Mouse (Mus musculus): ENCODE measurements at regions not wholly inside any gene's neighbourhood (a gene's known extent, or its start where the extent isn't known, plus 50 kb on each side); places are given as distances from the start of the nearest gene placed in this dataset.

GRCm38 (mm10) chr1:35331602-35332339 is 482.0 kb downstream of the Plekhb2 start:
- Histone ChIP-seq H3K27ac (replicated peaks) (no peak overlapping the region), H3K9me3 (replicated peaks) (no peaks in the 10 kb centered on the region), H3K4me1 (no peaks in the 10 kb centered on the region), H3K4me3 (no peak overlapping the region), H3K36me3 (no peaks in the 10 kb centered on the region), H3K27me3 (ENCODE audit: low read depth, poor library complexity, severe bottlenecking) (no peaks in the 10 kb centered on the region)
- WGBS = 84% methylated on average over 9 of the region's 9 CpGs
- DNase-seq (ENCODE audit: low spot score) = no peak

- Histone ChIP-seq H3K9me3 (replicated peaks) (no peaks in the 10 kb centered on the region), H3K27me3 (ENCODE audit: low read depth, poor library complexity, severe bottlenecking) (no peaks in the 10 kb centered on the region), H3K4me1 (no peaks in the 10 kb centered on the region), H3K4me3 (no peak overlapping the region), H3K27ac (replicated peaks) (no peak overlapping the region), H3K36me3 (no peaks in the 10 kb centered on the region)
- 97% methylated on average over 2 of the region's 2 CpGs for WGBS
- no peak for DNase-seq (ENCODE audit: low spot score)
These were observed 482.5 kb downstream of the Plekhb2 start for GRCm38 (mm10) chr1:35332340-35332684.

- no peak overlapping the region for H3K27ac ChIP-seq (replicated peaks)
- no peak for DNase-seq (ENCODE audit: low spot score)
- no peak overlapping the region for H3K4me3 ChIP-seq
- no peaks in the 10 kb centered on the region for H3K9me3 ChIP-seq (replicated peaks)
- no peaks in the 10 kb centered on the region for H3K4me1 ChIP-seq
- no peaks in the 10 kb centered on the region for H3K36me3 ChIP-seq
- 88% methylated on average over 3 of the region's 3 CpGs for WGBS
- H3K27me3 ChIP-seq (ENCODE audit: low read depth, poor library complexity, severe bottlenecking) = no peaks in the 10 kb centered on the region
These were observed 487.9 kb downstream of the Plekhb2 start for GRCm38 (mm10) chr1:35337647-35338046.

GRCm38 (mm10) chr1:35338184-35338583 is 488.4 kb downstream of the Plekhb2 start:
- WGBS = 91% methylated on average over 3 of the region's 3 CpGs
- no peaks in the 10 kb centered on the region for H3K36me3 ChIP-seq
- DNase-seq (ENCODE audit: low spot score) = no peak
- no peak overlapping the region for H3K4me3 ChIP-seq
- no peaks in the 10 kb centered on the region for H3K9me3 ChIP-seq (replicated peaks)
- no peak overlapping the region for H3K27ac ChIP-seq (replicated peaks)
- H3K4me1 ChIP-seq = no peaks in the 10 kb centered on the region
- no peaks in the 10 kb centered on the region for H3K27me3 ChIP-seq (ENCODE audit: low read depth, poor library complexity, severe bottlenecking)

- 76% methylated on average over 1 of the region's 1 CpGs for WGBS
- no peak for DNase-seq (ENCODE audit: low spot score)
These were observed 494.8 kb downstream of the Plekhb2 start for GRCm38 (mm10) chr1:35344539-35344938.

GRCm38 (mm10) chr1:35348294-35348693 is 498.5 kb downstream of the Plekhb2 start:
- no peak overlapping the region for H3K4me3 ChIP-seq
- H3K27ac ChIP-seq (replicated peaks) = no peak overlapping the region
- no peaks in the 10 kb centered on the region for H3K36me3 ChIP-seq
- H3K9me3 ChIP-seq (replicated peaks) = no peaks in the 10 kb centered on the region
- 60% methylated on average over 4 of the region's 4 CpGs for WGBS
- H3K4me1 ChIP-seq = no peaks in the 10 kb centered on the region
- no peaks in the 10 kb centered on the region for H3K27me3 ChIP-seq (ENCODE audit: low read depth, poor library complexity, severe bottlenecking)
- DNase-seq (ENCODE audit: low spot score) = no peak

More at GRCm38 (mm10) chr1:35344539-35344938, 494.8 kb downstream of the Plekhb2 start:
- Histone ChIP-seq H3K36me3 (no peaks in the 10 kb centered on the region), H3K27me3 (ENCODE audit: low read depth, poor library complexity, severe bottlenecking) (no peaks in the 10 kb centered on the region), H3K27ac (replicated peaks) (no peak overlapping the region), H3K4me1 (no peaks in the 10 kb centered on the region), H3K4me3 (no peak overlapping the region), H3K9me3 (replicated peaks) (no peaks in the 10 kb centered on the region)

GRCm38 (mm10) chr1:35358981-35359380 is 509.2 kb downstream of the Plekhb2 start:
- H3K4me3 ChIP-seq = no peak overlapping the region
- H3K27me3 ChIP-seq (ENCODE audit: low read depth, poor library complexity, severe bottlenecking) = no peaks in the 10 kb centered on the region
- WGBS = 39% methylated on average over 5 of the region's 5 CpGs
- H3K9me3 ChIP-seq (replicated peaks) = no peaks in the 10 kb centered on the region
- H3K36me3 ChIP-seq = no peaks in the 10 kb centered on the region
- DNase-seq (ENCODE audit: low spot score) = no peak
- H3K4me1 ChIP-seq = peaks cover 7% of the 10 kb centered on the region; the same call in 1 of the 2 replicates
- H3K27ac ChIP-seq (replicated peaks) = no peak overlapping the region

- H3K9me3 ChIP-seq (replicated peaks) = no peaks in the 10 kb centered on the region
- H3K27ac ChIP-seq (replicated peaks) = no peak overlapping the region
- no peak overlapping the region for H3K4me3 ChIP-seq
- DNase-seq (ENCODE audit: low spot score) = no peak
- H3K27me3 ChIP-seq (ENCODE audit: low read depth, poor library complexity, severe bottlenecking) = no peaks in the 10 kb centered on the region
- 96% methylated on average over 3 of the region's 3 CpGs for WGBS
- H3K36me3 ChIP-seq = no peaks in the 10 kb centered on the region
- peaks cover 7% of the 10 kb centered on the region; the same call in 1 of the 2 replicates for H3K4me1 ChIP-seq
These were observed 511.7 kb downstream of the Plekhb2 start for GRCm38 (mm10) chr1:35361465-35361864.

- H3K36me3 ChIP-seq = no peaks in the 10 kb centered on the region
- no peak overlapping the region for H3K4me3 ChIP-seq
- no peak for DNase-seq (ENCODE audit: low spot score)
- H3K27ac ChIP-seq (replicated peaks) = no peak overlapping the region
- H3K9me3 ChIP-seq (replicated peaks) = no peaks in the 10 kb centered on the region
- H3K4me1 ChIP-seq = peaks cover 7% of the 10 kb centered on the region; the same call in 1 of the 2 replicates
- H3K27me3 ChIP-seq (ENCODE audit: low read depth, poor library complexity, severe bottlenecking) = no peaks in the 10 kb centered on the region
- WGBS = 81% methylated on average over 3 of the region's 3 CpGs
These were observed 513.1 kb downstream of the Plekhb2 start for GRCm38 (mm10) chr1:35362836-35363235.

- H3K27me3 ChIP-seq (ENCODE audit: low read depth, poor library complexity, severe bottlenecking) = no peaks in the 10 kb centered on the region
- no peak overlapping the region for H3K27ac ChIP-seq (replicated peaks)
- H3K9me3 ChIP-seq (replicated peaks) = 0 out of 2 replicates have a peak, but pooled peaks cover 4% of the 10 kb centered on the region
- no peaks in the 10 kb centered on the region for H3K4me1 ChIP-seq
- DNase-seq (ENCODE audit: low spot score) = no peak
- no peak overlapping the region for H3K4me3 ChIP-seq
- 88% methylated on average over 2 of the region's 2 CpGs for WGBS
- H3K36me3 ChIP-seq = no peaks in the 10 kb centered on the region
These were observed 516.8 kb downstream of the Plekhb2 start for GRCm38 (mm10) chr1:35366559-35366958.

- Histone ChIP-seq H3K36me3 (no peaks in the 10 kb centered on the region), H3K4me1 (no peaks in the 10 kb centered on the region), H3K9me3 (replicated peaks) (0 out of 2 replicates have a peak, but pooled peaks cover 10% of the 10 kb centered on the region), H3K4me3 (no peak overlapping the region), H3K27ac (replicated peaks) (no peak overlapping the region), H3K27me3 (ENCODE audit: low read depth, poor library complexity, severe bottlenecking) (no peaks in the 10 kb centered on the region)
- no peak for DNase-seq (ENCODE audit: low spot score)
- 96% methylated on average over 4 of the region's 4 CpGs for WGBS
These were observed 523.0 kb downstream of the Plekhb2 start for GRCm38 (mm10) chr1:35372751-35373150.

- no peaks in the 10 kb centered on the region for H3K36me3 ChIP-seq
These were observed 531.0 kb downstream of the Plekhb2 start for GRCm38 (mm10) chr1:35380633-35381385.

GRCm38 (mm10) chr1:35385430-35385829 is 535.7 kb downstream of the Plekhb2 start:
- H3K4me1 ChIP-seq = no peaks in the 10 kb centered on the region
- H3K4me3 ChIP-seq = no peak overlapping the region
- 60% methylated on average over 9 of the region's 9 CpGs for WGBS
- H3K9me3 ChIP-seq (replicated peaks) = no peaks in the 10 kb centered on the region
- H3K36me3 ChIP-seq = no peaks in the 10 kb centered on the region
- no peaks in the 10 kb centered on the region for H3K27me3 ChIP-seq (ENCODE audit: low read depth, poor library complexity, severe bottlenecking)
- no peak overlapping the region for H3K27ac ChIP-seq (replicated peaks)
- peak; percentile 78 for DNase-seq (ENCODE audit: low spot score)

More at GRCm38 (mm10) chr1:35380633-35381385, 531.0 kb downstream of the Plekhb2 start:
- WGBS = 83% methylated on average over 11 of the region's 11 CpGs
- Histone ChIP-seq H3K4me1 (no peaks in the 10 kb centered on the region), H3K9me3 (replicated peaks) (no peaks in the 10 kb centered on the region), H3K4me3 (no peak overlapping the region), H3K27me3 (ENCODE audit: low read depth, poor library complexity, severe bottlenecking) (no peaks in the 10 kb centered on the region), H3K27ac (replicated peaks) (no peak overlapping the region)
- DNase-seq (ENCODE audit: low spot score) = no peak
